Mouse (Mus musculus) heart, embryonic 16.5 days (tissue): ENCODE results near the gene Ppp1r13b. TPM values are rescaled to one million over a fixed set of nuclear protein-coding genes. Genes with fewer than 3 reads are reported as not detected.

Source experiments
- ATAC-seq: fragments of 200-750 bp; cut with Nextera tagmentation; replicated peaks from 2 replicates; pipeline ENCODE4 v1.8.0; 2017; ENCODE audit warnings: moderate number of reproducible peaks; ENCODE audit not compliant: insufficient read depth, low FRiP score; ENCODE audit errors: extremely low read depth
- H3K27ac ChIP-seq: fragments of 300-500 bp; sonication (generic); 2 replicates; pipeline ENCODE4 v1.5.1; 2014; ENCODE audit warnings: mild to moderate bottlenecking, low read length, control low read depth, moderate library complexity
- H3K27me3 ChIP-seq: fragments of 300-500 bp; sonication (generic); 2 replicates; pipeline ENCODE4 v1.6.1; 2014; ENCODE audit warnings: low read length, mixed read lengths; ENCODE audit not compliant: control insufficient read depth, insufficient read depth
- H3K36me3 ChIP-seq: fragments of 300-500 bp; sonication (generic); 2 replicates; pipeline ENCODE4 v1.6.1; 2014; ENCODE audit not compliant: control insufficient read depth, insufficient read depth
- H3K4me1 ChIP-seq: fragments of 300-500 bp; sonication (generic); 2 replicates; pipeline ENCODE4 v1.6.1; 2014; ENCODE audit warnings: low read length, mixed read lengths; ENCODE audit not compliant: control insufficient read depth, insufficient read depth
- H3K4me2 ChIP-seq: fragments of 300-500 bp; sonication (generic); 2 replicates; pipeline ENCODE4 v1.6.1; 2014; ENCODE audit warnings: low read depth, mild to moderate bottlenecking, control low read depth, low read length
- H3K4me3 ChIP-seq: fragments of 300-500 bp; sonication (generic); 2 replicates; pipeline ENCODE4 v1.5.1; 2014; ENCODE audit warnings: mild to moderate bottlenecking, control low read depth, low read length
- H3K9ac ChIP-seq: fragments of 300-500 bp; sonication (generic); 2 replicates; pipeline ENCODE4 v1.6.1; 2014; ENCODE audit warnings: low read length, control low read depth
- H3K9me3 ChIP-seq: fragments of 300-500 bp; sonication (generic); replicated peaks from 2 replicates; pipeline ENCODE4 v1.6.1; 2016; ENCODE audit warnings: low read length; ENCODE audit not compliant: control insufficient read depth
- WGBS: fragments of 180-500 bp; shearing (Covaris S2); extraction: QIAGEN DNeasy Blood & Tissue Kit; methylation state at CpG from one replicate; pipeline ENCODE4 v1.1.7; 2014; 5-methylcytosine and 5-hydroxymethylcytosine counted together
- polyA plus RNA-seq: library from polyadenylated mRNA; unstranded; fragments of >200 nt; fragmentation: Nextera tagmentation; extraction: Ambion mirVana; gene quantifications from 2 replicates; pipeline ENCODE4 v1.2.1, GENCODE M21; 2015

The Ppp1r13b gene
- polyA plus RNA-seq, 1 experiment from 2014 or later: 11.2 TPM

DNA sequence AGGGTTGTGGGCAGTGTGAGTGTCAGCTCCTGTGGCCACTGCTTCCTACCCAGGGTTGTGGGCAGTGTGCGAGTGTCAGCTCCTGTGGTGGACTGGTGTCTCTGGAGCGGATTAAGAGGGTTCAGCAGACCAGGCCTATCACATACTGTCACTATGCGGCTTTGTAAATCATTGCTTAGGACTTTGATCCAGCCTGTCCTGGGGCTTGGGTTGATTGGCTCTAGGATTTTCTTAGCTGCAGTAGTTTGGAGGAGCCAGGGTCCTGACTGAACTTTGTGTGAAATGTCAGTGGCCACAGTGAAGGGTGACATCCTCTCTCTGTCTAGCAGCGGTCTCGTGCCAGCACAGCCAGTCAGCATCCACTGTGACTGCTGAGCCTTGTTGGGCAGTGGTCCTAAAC, 117.8 kb downstream of the Ppp1r13b start:
- WGBS: 92% methylated on average over 5 of the region's 5 CpGs
- H3K27me3 ChIP-seq: no peaks in the 10 kb centered on the region
- H3K27ac ChIP-seq: no peak overlapping the region
- no peak overlapping the region for H3K4me2 ChIP-seq
- peaks cover 69% of the 10 kb centered on the region for H3K36me3 ChIP-seq
- no peaks in the 10 kb centered on the region for H3K9me3 ChIP-seq
- H3K9ac ChIP-seq: no peak overlapping the region
- peaks cover 8% of the 10 kb centered on the region for H3K4me1 ChIP-seq
- H3K4me3 ChIP-seq: no peak overlapping the region
- no peak for ATAC-seq

DNA sequence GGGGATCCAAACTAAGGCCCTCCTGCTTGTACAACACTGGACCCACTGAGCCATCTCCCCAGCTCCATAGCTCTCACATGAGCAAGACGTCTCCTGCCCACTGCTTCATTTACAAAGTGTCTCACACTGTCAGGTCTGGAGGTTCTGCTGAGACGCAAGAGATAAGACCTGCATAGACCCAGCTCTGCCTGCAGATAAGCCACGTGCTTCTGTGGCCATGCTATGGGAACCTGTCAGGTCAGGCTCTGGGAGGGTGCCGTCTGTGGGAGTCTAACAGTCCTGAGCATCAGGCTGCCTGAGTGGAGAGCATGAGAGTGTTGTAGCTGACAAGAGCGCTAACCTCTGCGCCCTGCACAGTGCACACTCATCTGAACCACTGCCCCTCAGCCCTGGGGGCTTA, 120.9 kb downstream of the Ppp1r13b start:
- Histone ChIP-seq H3K9ac (no peak overlapping the region), H3K27ac (no peak overlapping the region), H3K9me3 (no peaks in the 10 kb centered on the region), H3K4me1 (no peaks in the 10 kb centered on the region), H3K36me3 (peaks cover 68% of the 10 kb centered on the region), H3K4me3 (no peak overlapping the region), H3K27me3 (no peaks in the 10 kb centered on the region), H3K4me2 (no peak overlapping the region)
- no peak for ATAC-seq
- 58% methylated on average over 6 of the region's 6 CpGs for WGBS

DNA sequence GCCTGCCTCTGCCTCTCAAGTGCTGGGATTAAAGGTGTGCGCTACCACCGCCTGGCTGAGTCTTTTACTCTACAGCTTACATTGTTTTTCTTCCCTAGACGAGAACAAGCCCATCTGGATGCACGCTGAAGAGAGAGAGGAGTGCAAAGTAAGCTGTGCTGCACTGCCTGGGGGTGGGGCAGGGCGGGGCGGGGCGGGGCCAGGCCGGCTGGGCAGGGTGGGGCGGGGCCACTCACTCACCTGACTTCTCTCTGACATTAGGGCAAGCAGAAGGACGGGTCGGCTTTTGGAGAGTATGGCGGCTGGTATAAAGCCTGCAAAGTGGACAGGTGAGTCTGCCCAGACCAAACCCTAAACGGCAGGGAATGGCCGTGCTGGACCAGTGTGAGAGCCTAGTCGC, 122.7 kb downstream of the Ppp1r13b start:
- ATAC-seq: no peak
- H3K4me3 ChIP-seq: no peak overlapping the region
- H3K4me1 ChIP-seq: no peaks in the 10 kb centered on the region
- H3K27ac ChIP-seq: no peak overlapping the region
- no peaks in the 10 kb centered on the region for H3K27me3 ChIP-seq
- peaks cover 73% of the 10 kb centered on the region for H3K36me3 ChIP-seq
- H3K9ac ChIP-seq: no peak overlapping the region
- 69% methylated on average over 15 of the region's 15 CpGs for WGBS
- H3K9me3 ChIP-seq: no peaks in the 10 kb centered on the region
- no peak overlapping the region for H3K4me2 ChIP-seq

DNA sequence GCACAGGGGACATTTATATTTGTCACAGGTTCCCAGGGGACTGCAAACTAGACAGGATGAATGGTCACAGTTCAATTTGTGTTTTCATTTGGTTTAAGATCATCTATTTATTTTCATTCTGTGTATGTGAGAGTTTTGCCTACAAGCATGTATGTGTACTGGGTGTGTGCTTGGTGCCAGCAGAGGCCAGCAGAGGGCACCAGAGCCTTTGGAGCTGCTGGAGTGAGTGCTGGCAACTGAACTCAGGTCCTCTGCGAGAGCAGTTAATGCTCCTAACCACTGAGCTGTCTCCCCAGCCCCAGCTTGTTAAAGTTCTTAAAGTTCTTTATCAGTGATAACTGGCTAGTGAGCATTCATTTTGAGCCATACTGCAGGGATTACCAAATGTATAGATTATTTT, 128.4 kb downstream of the Ppp1r13b start:
- Histone ChIP-seq H3K27me3 (no peaks in the 10 kb centered on the region), H3K4me2 (no peak overlapping the region), H3K9me3 (no peaks in the 10 kb centered on the region), H3K4me1 (no peaks in the 10 kb centered on the region), H3K9ac (no peak overlapping the region), H3K4me3 (no peak overlapping the region), H3K36me3 (peaks cover 82% of the 10 kb centered on the region), H3K27ac (no peak overlapping the region)
- 95% methylated on average over 1 of the region's 1 CpGs for WGBS
- no peak for ATAC-seq

Other genes with a start within 250 kb of the Ppp1r13b start
- 388 and 414 TPM in 2 replicates for gene Ckb, start 235.8 kb downstream of the Ppp1r13b start, polyA plus RNA-seq
- 7.7 and 8.5 TPM in 2 replicates for gene Trmt61a, start 230.0 kb downstream of the Ppp1r13b start, polyA plus RNA-seq
- 40.9 and 42.9 TPM in 2 replicates for gene Bag5, start 194.9 kb downstream of the Ppp1r13b start, polyA plus RNA-seq
- 40.2 and 43.9 TPM in 2 replicates for gene Apopt1, start 194.8 kb downstream of the Ppp1r13b start, polyA plus RNA-seq
- gene Klc1, start 149.3 kb downstream of the Ppp1r13b start, polyA plus RNA-seq: 125 and 134 TPM in 2 replicates
- gene Xrcc3, start 94.2 kb downstream of the Ppp1r13b start, polyA plus RNA-seq: 5.6 and 6.7 TPM in 2 replicates
- gene Zfyve21, start 93.9 kb downstream of the Ppp1r13b start, polyA plus RNA-seq: 111 and 124 TPM in 2 replicates
- 1,449 and 1,610 TPM in 2 replicates for gene Atp5mpl, start 58.9 kb upstream of the Ppp1r13b start, polyA plus RNA-seq
- gene Tdrd9, start 63.4 kb upstream of the Ppp1r13b start, polyA plus RNA-seq: 0.16 and 0.19 TPM in 2 replicates
- 0.41 and 0.84 TPM in 2 replicates for gene Rd3l, start 73.2 kb upstream of the Ppp1r13b start, polyA plus RNA-seq
- 0.59 and 0.65 TPM in 2 replicates for gene Aspg, start 198.6 kb upstream of the Ppp1r13b start, polyA plus RNA-seq
- gene Kif26a, start 238.1 kb upstream of the Ppp1r13b start, polyA plus RNA-seq: 2.1 and 2.8 TPM in 2 replicates